Mouse (Mus musculus): Measurements from ENCODE around the gene S1pr4.

S1pr4 gene

DNA sequence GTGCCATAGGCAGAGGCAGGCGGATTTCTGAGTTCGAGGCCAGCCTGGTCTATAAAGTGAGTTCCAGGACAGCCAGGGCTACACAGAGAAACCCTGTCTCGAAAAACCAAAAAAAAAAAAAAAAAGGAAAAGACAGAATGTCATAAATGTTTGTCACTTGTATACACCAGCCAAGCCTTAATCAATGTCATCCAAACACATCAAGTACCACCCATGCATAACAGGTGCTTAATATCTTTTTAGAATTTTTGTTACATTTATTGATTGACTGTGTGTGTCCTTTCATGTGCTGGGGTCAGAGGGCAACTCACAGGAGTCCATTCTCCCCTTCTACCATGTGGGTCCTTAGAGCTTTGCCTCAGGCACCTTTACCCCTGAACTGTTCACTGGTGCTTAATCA, at the start of gene S1pr4:
S1pr4 (minus strand) TSS at position 101 of the 400 bp plus-strand sequence.
- DNase-seq, result no peak

- no peak for DNase-seq
These were observed 49.0 kb upstream of the S1pr4 start for GRCm38 (mm10) chr10:81548944-81549343.

- DNase-seq, result no peak
These were observed 47.0 kb upstream of the S1pr4 start for GRCm38 (mm10) chr10:81546788-81547571.

GRCm38 (mm10) chr10:81546332-81546731, 46.4 kb upstream of the S1pr4 start:
- no peak for DNase-seq

DNA sequence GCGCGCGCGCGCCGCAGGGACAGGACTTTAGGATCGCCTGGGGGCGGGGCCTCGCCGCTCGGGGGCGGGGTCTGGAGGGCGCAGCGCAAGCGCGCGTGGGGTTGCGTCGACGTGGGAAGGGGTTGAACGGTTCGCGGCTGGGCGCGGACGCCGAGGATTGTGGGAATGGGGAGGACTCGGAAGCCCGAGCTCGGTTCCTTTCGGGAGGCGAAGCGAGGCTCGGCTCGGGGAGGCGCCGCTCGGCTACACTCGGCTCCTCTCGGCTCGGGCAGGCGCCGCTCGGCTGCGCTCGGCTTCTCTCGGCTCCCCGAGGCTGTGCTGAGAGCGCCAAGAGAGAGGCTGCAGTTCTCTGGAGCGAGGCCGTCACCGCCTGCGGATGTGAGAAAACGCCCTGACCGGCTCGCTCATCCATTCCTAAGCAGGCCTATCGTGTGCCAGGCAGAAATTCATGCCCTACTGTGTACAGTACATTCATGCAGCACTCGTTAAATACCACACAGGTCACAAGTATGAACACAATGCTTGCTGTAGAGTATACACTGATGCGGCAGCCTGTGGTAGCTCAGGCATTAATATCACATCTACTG, 45.3 kb upstream of the S1pr4 start, which contains the start of gene Gna11:
Gna11 (minus strand) TSS at position 30 of the 587 bp plus-strand sequence.
- DNase-seq, result peak; percentile 100

GRCm38 (mm10) chr10:81544296-81545160, 44.6 kb upstream of the S1pr4 start:
- DNase-seq, result no peak

DNA sequence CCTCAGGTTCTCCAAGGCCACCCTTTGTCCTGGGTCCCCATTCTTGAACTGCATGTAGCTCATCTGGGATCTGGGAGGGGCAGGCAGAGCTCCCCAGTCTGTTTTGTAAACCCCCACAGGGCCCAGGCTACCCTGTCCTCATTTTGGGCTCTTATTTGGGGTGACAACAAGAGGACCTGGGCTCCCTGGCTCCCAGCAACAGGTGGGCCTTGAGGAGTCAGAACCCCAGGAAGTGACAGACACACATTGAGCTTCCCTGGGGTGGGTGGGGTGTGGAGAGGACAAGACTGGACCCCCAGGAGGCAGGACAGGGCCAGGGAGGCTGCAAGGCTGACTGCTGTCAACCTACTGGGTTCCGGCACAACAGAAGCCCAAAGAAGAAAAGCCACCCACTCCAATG, 43.7 kb upstream of the S1pr4 start:
- no peak for DNase-seq

- no peak for DNase-seq
These were observed 43.0 kb upstream of the S1pr4 start for GRCm38 (mm10) chr10:81542727-81543460.

DNA sequence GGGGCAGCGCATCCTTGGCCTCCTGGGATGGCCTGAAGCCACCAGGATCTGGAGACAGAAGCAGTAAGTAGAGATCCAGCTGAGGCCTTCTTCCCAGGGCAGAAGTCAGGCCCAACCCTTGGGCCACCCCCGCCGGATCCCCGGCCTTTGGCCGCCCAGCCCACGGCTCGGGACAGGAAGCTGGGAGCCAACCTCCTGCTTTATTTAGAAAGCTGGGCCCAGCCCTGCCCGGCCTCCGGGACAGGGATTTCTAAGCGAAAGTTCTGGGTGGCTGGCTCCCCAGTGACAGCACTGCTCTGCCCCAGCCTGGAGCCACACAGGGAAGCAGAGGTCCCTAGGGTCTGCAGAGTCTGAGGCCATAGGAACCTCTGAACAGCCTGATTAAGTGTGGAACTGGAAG, 41.9 kb upstream of the S1pr4 start:
- peak; percentile 66 to 81 for DNase-seq

DNA sequence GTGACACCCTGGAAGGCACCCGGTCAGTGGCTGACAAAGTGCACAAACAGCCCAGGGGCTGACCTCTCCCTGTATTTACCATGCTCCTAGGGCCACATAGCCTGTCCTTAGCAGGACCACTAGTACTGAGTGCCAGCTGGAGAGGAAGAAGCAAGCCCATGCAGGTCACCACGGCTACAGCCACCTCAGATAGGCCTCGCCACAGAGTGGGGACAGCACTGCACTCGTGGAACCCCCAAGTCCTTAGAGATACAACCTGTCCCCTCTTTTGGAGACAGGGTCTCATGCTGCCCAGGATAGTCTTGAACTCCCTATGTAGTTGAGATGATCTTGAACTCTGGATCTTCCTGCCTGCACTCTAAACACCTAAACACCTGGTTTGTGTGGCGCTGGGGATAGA, 41.4 kb upstream of the S1pr4 start:
- DNase-seq, result no peak

- DNase-seq, result no peak
These were observed 38.6 kb upstream of the S1pr4 start for GRCm38 (mm10) chr10:81538321-81539048.

GRCm38 (mm10) chr10:81537429-81537828, 37.5 kb upstream of the S1pr4 start:
- no peak for DNase-seq

- peak in 1 of 2 experiments; percentile 40 for DNase-seq
These were observed 36.8 kb upstream of the S1pr4 start for GRCm38 (mm10) chr10:81536734-81537133.

- DNase-seq, result no peak
These were observed 34.9 kb upstream of the S1pr4 start for GRCm38 (mm10) chr10:81534826-81535225.

- peak; percentile 78 to 89 for DNase-seq
These were observed 26.8 kb upstream of the S1pr4 start for GRCm38 (mm10) chr10:81526779-81527178.

GRCm38 (mm10) chr10:81525017-81525694, 25.2 kb upstream of the S1pr4 start:
- no peak for DNase-seq

DNA sequence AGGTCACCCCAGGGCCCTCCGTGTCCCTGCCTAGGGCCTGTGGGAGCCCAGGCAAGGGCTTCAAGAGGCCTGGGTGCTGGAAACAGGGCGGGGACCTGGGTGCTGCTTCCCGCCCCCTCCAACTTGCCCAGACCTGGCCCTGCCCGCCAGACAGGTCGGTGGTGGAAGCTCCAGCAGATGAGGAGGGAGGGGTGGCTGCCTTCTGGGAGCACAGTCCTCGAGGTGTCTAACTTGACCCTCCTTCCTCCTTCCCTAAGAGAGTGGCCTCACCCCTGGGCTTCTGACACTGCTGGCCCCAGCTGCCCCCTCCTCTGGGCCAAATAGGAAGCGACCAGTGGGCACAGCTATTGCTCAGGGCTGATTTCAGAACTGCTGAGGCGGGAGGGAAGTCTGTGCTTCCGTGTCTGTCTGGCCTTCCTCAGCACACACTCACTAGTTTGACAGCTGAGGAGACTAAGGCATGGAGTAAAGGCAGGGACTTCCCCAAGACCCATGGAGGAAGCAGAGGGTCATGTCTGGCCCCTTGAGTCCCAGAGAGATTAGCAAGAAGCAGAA, 24.2 kb upstream of the S1pr4 start, which contains the start of gene Gna15:
Gna15 (minus strand) TSS at position 175 of the 555 bp plus-strand sequence.
- DNase-seq, result peak; percentile 64 to 69

- DNase-seq, result no peak
These were observed 23.6 kb upstream of the S1pr4 start for GRCm38 (mm10) chr10:81523570-81523969.

- no peak for DNase-seq
These were observed 23.2 kb upstream of the S1pr4 start for GRCm38 (mm10) chr10:81523142-81523541.

- peak in 1 of 2 experiments; percentile 36 for DNase-seq
These were observed 20.0 kb upstream of the S1pr4 start for GRCm38 (mm10) chr10:81519978-81520365.
